Mouse (Mus musculus) liver, postnatal 0 days (tissue): ENCODE measurements at regions not wholly inside any gene's neighbourhood (a gene's known extent, or its start where the extent isn't known, plus 50 kb on each side); places are given as distances from the start of the nearest gene placed in this dataset.

Experiments
- CTCF ChIP-seq: sonication (generic); IDR thresholded peaks from 2 replicates; pipeline ENCODE4 v1.5.1; 2016; ENCODE audit warnings: antibody characterized with exemption, low read depth
- EP300 ChIP-seq: IDR thresholded peaks from 2 replicates; pipeline ENCODE4 v1.6.1; 2016; ENCODE audit warnings: antibody characterized with exemption, low read depth, mild to moderate bottlenecking

GRCm38 (mm10) chr3:66798292-66798691 is 182.9 kb upstream of the Rsrc1 start:
- no peak for TF ChIP-seq CTCF
- TF ChIP-seq EP300, result no peak
